Comparison of ENCODE assay signal across 8 mouse cellular contexts in genomic region chr10:69571422-69571821, GRCm38 (mm10).
DNase-seq lines count a peak whose midpoint lies in the region; ATAC-seq lines count a peak whose summit lies in the region.

No protein-coding gene starts in this region.

- peak overlapping the region; percentile 83 for H3K4me3 ChIP-seq in megakaryocyte, embryonic 14.5 days (replicated peaks)
- H3K4me3 ChIP-seq in embryonic facial prominence, embryonic 12.5 days: peak overlapping the region; percentile 28
- H3K4me3 ChIP-seq in intestine, embryonic 14.5 days (ENCODE audit: low read depth, low read length): peak overlapping the region; percentile 33
- peak overlapping the region; percentile 18 for H3K4me3 ChIP-seq in neural tube, embryonic 13.5 days

- peak overlapping the region; percentile 53 for H3K4me2 ChIP-seq in embryonic facial prominence, embryonic 12.5 days (replicated peaks)
- peak overlapping the region; percentile 62 for H3K4me2 ChIP-seq in intestine, embryonic 14.5 days (ENCODE audit: low read length)
- H3K4me2 ChIP-seq in neural tube, embryonic 13.5 days: peak overlapping the region; percentile 45

- H3K4me1 ChIP-seq in megakaryocyte, embryonic 14.5 days: 0 out of 2 replicates have a peak, but pooled peaks cover 3% of the 10 kb centered on the region
- H3K4me1 ChIP-seq in embryonic facial prominence, embryonic 12.5 days: peaks cover 49% of the 10 kb centered on the region
- peaks cover 16% of the 10 kb centered on the region for H3K4me1 ChIP-seq in intestine, embryonic 14.5 days (replicated peaks; ENCODE audit: control insufficient read depth, insufficient read depth, low read length)
- H3K4me1 ChIP-seq in neural tube, embryonic 13.5 days (replicated peaks): peaks cover 82% of the 10 kb centered on the region

- peak; percentile 66 for DNase-seq in intestine, embryonic 14.5 days (ENCODE audit: low spot score)
- no peak for DNase-seq in cerebellum, adult 9-11 months
- no peak for DNase-seq in frontal cortex, postnatal 14 days (ENCODE audit: low spot score in 2 of 2)
- DNase-seq in cerebellum, postnatal 10 days: no peak

- H3K9me3 ChIP-seq in megakaryocyte, embryonic 14.5 days: 0 out of 2 replicates have a peak, but pooled peaks cover 3% of the 10 kb centered on the region
- no peaks in the 10 kb centered on the region for H3K9me3 ChIP-seq in embryonic facial prominence, embryonic 12.5 days
- H3K9me3 ChIP-seq in intestine, embryonic 14.5 days (ENCODE audit: control insufficient read depth, low read length): no peaks in the 10 kb centered on the region
- H3K9me3 ChIP-seq in neural tube, embryonic 13.5 days: no peaks in the 10 kb centered on the region

- WGBS in embryonic facial prominence, embryonic 12.5 days: 2% methylated on average over 8 of the region's 8 CpGs
- 6% methylated on average over 8 of the region's 8 CpGs for WGBS in intestine, embryonic 14.5 days
- WGBS in neural tube, embryonic 13.5 days: under 1% methylated on average over 8 of the region's 8 CpGs

- no peak overlapping the region; the same call in 1 of the 2 replicates for H3K27ac ChIP-seq in embryonic facial prominence, embryonic 12.5 days
- H3K27ac ChIP-seq in intestine, embryonic 14.5 days (ENCODE audit: low read depth): 0 out of 2 replicates have a peak overlapping the region, but pooled peaks have one; percentile 27
- no peak overlapping the region for H3K27ac ChIP-seq in neural tube, embryonic 13.5 days (replicated peaks)

- no peak overlapping the region for H3K9ac ChIP-seq in embryonic facial prominence, embryonic 12.5 days
- H3K9ac ChIP-seq in intestine, embryonic 14.5 days (ENCODE audit: low read length): peak overlapping the region; percentile 25; the same call in 1 of the 2 replicates
- 0 out of 2 replicates have a peak overlapping the region, but pooled peaks have one; percentile 43 for H3K9ac ChIP-seq in neural tube, embryonic 13.5 days

- H3K27me3 ChIP-seq in megakaryocyte, embryonic 14.5 days (replicated peaks): peaks cover 9% of the 10 kb centered on the region
- H3K27me3 ChIP-seq in embryonic facial prominence, embryonic 12.5 days: 0 out of 2 replicates have a peak, but pooled peaks cover 5% of the 10 kb centered on the region
- H3K27me3 ChIP-seq in intestine, embryonic 14.5 days (replicated peaks; ENCODE audit: control insufficient read depth, insufficient read depth, low read length): 0 out of 2 replicates have a peak, but pooled peaks cover 6% of the 10 kb centered on the region
- H3K27me3 ChIP-seq in neural tube, embryonic 13.5 days: no peaks in the 10 kb centered on the region

- H3K36me3 ChIP-seq in megakaryocyte, embryonic 14.5 days (replicated peaks; ENCODE audit: low read length): no peaks in the 10 kb centered on the region
- H3K36me3 ChIP-seq in embryonic facial prominence, embryonic 12.5 days: no peaks in the 10 kb centered on the region
- no peaks in the 10 kb centered on the region for H3K36me3 ChIP-seq in intestine, embryonic 14.5 days (ENCODE audit: control insufficient read depth, insufficient read depth, low read length)
- no peaks in the 10 kb centered on the region for H3K36me3 ChIP-seq in neural tube, embryonic 13.5 days

- ATAC-seq in megakaryocyte, adult 5-6 weeks (ENCODE audit: poor library complexity, severe bottlenecking): no peak
- no peak for ATAC-seq in embryonic facial prominence, embryonic 12.5 days (ENCODE audit: insufficient number of reproducible peaks, insufficient read depth, low FRiP score, low TSS enrichment)
- ATAC-seq in intestine, embryonic 14.5 days (replicated peaks; ENCODE audit: low FRiP score, low TSS enrichment, low read depth): no peak
- ATAC-seq in neural tube, embryonic 13.5 days (ENCODE audit: low read depth): no peak

Comparison
In these comparisons a context has a peak if more than half of its experiments do, and no peak if none do; other contexts are left out.
1. H3K4me3 ChIP-seq: peak in every context shown above with its lines; median percentile 83 in megakaryocyte, embryonic 14.5 days; 33 in intestine, embryonic 14.5 days; 28 in embryonic facial prominence, embryonic 12.5 days; 18 in neural tube, embryonic 13.5 days.